Mouse (Mus musculus): Measurements from ENCODE around the gene Ccdc134. TPM values are rescaled to one million over a fixed set of nuclear protein-coding genes. Genes with fewer than 3 reads are reported as not detected.
"Not testable (repeated sequence)": the region's sequence is repeated elsewhere in the genome, so short reads cannot be mapped to it uniquely, and the experiment has no call there.

Ccdc134 gene
- 10 to 100 TPM; 18.5 to 26.0 TPM for polyA plus RNA-seq (2017; shearing (Covaris generic))

- ATAC-seq: peak; percentile 99
These were observed at the start of gene Ccdc134 for GRCm38 (mm10) chr15:82127426-82128374. Gene Ccdc134 (plus strand): TSS chr15:82127922.

DNA sequence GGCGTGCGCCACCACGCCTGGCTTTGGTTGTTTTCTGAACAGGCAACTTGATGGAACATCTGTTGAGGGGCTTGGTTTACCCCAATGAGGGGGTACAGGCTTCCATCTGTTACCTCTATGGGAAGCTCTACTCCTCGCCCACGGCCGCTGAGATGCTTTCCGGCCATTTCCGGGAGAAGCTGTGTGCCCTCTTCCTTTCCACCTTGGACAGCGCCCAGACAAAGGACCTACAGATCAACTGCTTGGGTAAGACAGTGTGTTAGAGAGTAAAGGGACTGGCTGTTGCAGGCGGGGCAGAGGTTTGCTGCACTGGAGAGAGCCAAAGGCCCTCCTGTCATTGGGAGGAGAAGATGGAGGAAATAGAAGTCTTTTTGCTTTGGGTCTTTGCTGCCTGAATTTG, 47.8 kb upstream of the Ccdc134 start:
- ATAC-seq: no peak

GRCm38 (mm10) chr15:82081161-82081560, 46.6 kb upstream of the Ccdc134 start:
- no peak for ATAC-seq

GRCm38 (mm10) chr15:82085606-82086005, 42.1 kb upstream of the Ccdc134 start:
- no peak for ATAC-seq

- no peak for ATAC-seq
These were observed 41.6 kb upstream of the Ccdc134 start for GRCm38 (mm10) chr15:82086131-82086530.

DNA sequence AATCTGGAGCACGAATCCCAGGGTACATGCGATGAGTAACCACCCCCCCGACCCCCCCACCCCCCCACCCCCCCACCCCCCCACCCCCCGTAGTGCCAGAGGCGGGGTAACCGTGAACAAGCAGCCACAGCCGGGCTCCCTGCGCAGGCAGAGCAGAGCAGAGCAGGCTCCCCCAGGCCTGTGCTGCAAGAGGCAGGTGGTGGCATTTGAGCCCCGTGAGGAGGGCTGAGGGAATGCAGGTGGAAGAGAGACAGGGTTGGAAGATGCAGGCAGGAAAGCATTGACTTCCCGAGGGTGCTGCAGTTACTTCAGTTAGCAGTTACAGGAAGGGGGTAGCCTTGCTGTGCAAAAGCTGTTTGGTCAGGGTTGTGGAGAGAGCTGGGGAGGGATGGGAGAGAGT, 40.5 kb upstream of the Ccdc134 start:
- no peak for ATAC-seq

- ATAC-seq: no peak
These were observed 36.7 kb upstream of the Ccdc134 start for GRCm38 (mm10) chr15:82091061-82091460.

DNA sequence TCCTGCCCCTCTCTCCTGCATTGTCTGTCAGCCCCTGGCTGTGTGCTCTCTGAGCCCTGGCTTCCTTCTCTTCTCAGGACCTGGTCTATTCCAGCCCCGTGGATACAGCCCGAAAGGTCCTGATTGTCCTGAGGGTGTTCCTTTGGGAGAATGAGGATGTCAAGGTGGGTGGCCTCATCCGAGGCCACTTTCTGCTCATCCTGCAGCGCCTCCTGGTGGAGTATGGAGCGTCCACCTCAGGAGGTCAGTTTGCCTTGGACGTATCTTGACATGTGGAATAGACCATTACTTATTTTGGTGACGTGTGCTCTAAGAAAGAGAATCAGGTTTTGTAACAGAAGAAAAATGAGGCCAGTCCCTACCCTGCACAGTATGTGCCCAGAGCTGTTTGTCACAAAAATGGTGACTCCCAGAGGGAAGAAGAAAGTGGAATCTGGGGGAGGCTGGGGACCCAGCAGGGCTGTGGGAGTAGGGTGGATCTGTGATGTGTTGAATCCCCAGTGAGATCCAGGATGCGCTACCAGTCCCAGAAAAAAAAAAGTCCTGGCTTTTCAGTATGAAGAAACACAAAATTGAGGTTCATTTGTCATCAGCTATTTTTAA, 20.7 kb upstream of the Ccdc134 start:
- ATAC-seq: no peak

- no peak for ATAC-seq
These were observed 7.2 kb upstream of the Ccdc134 start for GRCm38 (mm10) chr15:82120544-82120943.

GRCm38 (mm10) chr15:82126690-82127089, 1.0 kb upstream of the Ccdc134 start:
- not testable (repeated sequence) for ATAC-seq

DNA sequence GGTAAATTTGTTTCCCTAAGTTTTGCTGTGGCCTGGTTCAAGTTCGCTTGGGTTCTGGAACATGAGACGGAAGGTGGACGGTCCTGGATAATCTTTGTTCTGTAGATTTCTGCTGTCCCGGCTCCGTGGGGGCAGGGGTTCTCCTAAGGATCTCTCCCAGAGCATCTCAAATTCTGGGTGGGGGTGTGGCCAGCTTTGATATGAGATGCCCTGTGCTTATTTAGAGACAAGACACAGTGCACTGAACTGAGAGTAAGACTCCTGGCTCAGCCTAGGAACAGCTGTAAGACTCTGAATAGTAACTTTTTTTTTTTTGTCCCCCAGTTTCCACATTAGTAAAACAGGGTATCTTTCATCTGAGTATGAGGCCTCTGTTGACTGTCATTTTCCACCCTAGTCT, 676 bp downstream of the Ccdc134 start:
- no peak for ATAC-seq

DNA sequence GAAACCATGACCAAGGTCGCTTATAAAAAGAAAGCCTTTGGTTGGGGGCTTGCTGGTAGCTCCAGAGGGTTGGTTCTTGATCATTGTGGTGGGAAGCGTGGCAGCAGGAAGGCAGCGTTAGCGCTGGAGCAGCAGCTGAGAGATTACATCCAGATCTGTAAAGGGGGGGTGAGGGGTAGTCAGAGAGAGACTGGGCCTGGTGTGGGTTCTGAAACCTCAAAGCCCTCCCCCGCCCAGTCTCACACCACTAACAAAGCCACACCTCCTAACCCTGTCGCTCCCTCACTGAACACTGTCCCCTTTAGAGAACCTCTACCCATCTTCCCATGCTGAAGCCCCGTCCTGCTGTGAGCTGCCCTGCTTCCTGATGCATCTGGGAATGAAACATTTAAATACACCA, 2.9 kb downstream of the Ccdc134 start:
- ATAC-seq: no peak

GRCm38 (mm10) chr15:82135372-82135771, 7.7 kb downstream of the Ccdc134 start:
- ATAC-seq: no peak

DNA sequence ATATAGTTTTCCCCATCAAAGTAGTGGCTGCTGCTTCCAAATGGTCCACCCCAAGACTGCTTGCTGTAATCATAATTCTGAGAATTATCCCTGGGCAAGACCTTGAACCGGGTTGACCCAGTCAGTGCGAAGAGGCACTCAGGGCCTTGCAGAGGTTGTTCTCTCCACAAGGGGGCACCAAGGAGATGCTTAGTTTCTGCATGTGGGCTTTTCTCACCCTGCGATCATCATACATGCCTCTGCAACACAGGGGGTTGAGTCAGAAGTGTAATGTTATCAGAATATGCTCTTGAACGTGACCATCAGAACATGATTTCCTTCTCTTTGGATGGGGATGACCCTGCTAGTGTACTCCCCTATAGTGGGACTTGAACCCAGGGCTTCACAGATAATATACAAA, 10.8 kb downstream of the Ccdc134 start:
- ATAC-seq: peak; percentile 89

DNA sequence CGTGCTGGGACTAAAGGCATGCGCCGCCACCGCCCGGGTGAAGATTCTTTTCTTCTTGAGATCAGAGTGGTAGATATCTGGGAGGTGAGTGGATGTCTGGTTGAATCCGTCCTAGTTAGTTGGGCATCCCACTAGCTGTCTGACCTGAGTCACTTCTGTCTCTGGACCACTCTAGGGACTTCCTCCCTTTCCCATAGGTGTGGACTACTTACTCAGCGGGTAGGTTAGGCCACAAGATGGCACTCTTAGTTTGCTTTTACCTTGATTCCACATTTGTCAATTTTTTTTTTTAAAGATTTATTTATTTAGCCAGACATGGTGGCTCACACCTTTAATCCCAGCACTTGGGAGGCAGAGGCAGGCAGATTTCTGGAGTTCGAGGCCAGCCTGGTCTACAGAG, 11.5 kb downstream of the Ccdc134 start:
- peak; percentile 42 for ATAC-seq

DNA sequence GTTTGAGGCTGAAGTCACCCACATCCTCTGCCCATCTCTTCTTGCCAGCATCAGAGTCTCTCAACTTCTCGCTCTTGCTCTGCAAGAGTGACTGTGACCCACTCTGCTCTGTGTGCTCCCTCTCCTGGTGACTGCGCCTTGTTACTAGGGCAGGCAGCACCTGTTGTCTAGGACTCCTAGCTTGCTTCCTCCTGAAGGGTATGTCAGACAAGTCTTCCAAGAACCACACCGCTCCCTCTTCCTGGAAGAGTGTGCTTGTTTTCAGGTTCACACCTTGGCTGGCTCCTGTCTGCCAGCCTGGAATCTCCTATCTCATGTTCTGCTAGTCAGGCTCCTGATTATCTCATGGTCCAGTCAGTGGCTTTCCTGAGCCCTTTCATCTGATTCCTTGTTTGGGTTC, 12.6 kb downstream of the Ccdc134 start:
- ATAC-seq: peak; percentile 44

DNA sequence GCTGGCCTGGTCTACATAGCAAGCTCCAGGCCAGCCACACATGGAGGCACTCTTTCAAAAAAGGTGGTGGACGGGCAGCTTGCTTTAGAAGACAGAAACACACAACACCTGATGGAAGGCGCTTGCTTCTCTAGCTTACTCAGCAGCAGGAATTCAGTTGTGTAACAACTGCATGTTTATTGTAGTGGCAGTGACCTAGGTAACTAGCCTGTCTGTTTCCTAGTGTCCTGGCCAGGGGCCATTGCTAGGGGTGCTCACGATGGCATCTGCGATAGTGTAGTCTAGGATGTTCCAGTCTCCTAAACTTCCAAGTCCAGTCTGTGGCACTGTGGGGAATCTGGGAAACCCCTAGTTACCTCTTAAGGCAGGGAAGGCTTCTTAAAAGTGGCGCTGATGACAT, 16.4 kb downstream of the Ccdc134 start:
- ATAC-seq: no peak

GRCm38 (mm10) chr15:82145408-82145807, 17.7 kb downstream of the Ccdc134 start:
- ATAC-seq: no peak

DNA sequence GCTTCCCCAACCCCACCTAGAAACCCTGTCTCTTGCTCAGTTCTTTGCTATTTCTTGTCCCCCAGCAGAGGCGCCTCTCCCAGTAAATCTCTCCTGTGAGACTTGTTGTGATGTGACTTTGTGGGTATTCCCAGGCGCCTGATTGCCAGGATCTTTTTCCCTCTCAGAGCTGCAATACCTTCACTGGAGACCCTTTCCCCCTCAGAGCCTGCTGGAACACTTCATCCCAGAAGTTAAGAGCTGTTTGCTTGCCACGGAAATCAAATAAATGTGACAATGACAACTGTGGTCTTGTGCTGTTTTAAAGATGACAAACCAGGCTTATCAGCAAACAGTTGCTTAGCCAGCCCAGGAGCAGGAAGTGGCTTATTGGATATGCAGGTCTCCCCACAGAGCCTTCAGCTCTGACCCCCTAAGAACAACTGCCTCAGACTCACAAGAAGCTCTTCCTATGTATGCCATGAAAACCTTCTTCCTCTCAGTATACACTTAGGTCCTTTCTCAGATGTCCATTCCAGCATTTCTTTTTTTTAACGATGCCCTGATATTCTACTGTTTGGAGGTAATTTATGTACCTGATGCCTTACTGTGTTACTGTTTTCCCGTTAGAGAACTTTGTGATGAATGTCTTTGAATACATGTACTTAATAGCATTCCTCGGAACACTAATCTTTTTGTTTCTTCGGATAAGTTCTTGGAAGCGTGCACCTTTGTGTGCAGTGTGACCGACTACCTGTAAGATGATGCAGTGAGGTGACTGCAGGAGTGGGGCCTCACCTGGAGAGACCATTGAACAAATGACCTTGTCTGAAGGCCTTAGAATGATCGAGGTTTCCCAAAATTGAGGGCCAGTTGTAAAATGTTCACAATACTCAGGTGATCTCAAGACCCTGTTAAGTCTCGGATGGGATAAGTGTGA, 18.4 kb downstream of the Ccdc134 start:
- ATAC-seq: no peak

GRCm38 (mm10) chr15:82146770-82147610, 19.3 kb downstream of the Ccdc134 start, which contains the start of gene Srebf2:
Gene Srebf2 (plus strand): TSS chr15:82147181.
- ATAC-seq: peak; percentile 94

DNA sequence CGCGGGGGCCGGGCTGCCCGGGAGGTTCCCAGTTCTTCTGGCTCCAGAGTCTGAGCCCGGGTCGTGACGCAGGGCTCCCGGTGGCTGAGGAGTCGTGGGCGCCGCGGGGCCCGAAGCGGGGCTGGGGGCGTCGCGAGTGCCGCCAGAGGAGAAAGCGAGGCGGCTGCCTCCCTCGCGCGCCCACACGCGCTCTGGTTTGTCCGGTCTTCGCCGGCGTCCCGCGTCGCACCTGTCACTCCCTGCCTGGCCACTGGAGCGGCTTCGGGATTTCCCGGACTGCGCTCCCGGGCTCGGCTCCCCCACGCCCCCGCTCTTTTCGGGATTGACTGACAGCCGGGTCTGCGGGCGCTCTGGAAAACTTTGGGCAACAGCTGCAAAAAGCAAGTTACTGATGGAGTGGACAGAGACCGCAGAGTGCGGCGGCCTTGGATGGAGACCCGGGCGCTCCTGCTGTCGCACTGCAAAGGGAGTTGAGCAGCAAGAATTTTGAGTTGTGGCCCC, 19.9 kb downstream of the Ccdc134 start:
- ATAC-seq: no peak

GRCm38 (mm10) chr15:82148510-82148911, 20.8 kb downstream of the Ccdc134 start:
- ATAC-seq: no peak
